ENCODE assay signal across 8 mouse cellular contexts in genomic region chr8:105851651-105852143, GRCm38 (mm10). TPM values are rescaled to one million over a fixed set of nuclear protein-coding genes. Genes with fewer than 3 reads are reported as not detected.
A peak's percentile ranks its signal among the peaks of the same experiment; 100 is the strongest.
DNase-seq lines count a peak whose midpoint lies in the region; ATAC-seq and TF ChIP-seq lines count a peak whose summit lies in the region.

No protein-coding gene starts in this region.

- ATAC-seq in heart, embryonic 15.5 days (replicated peaks; ENCODE audit: insufficient number of reproducible peaks, insufficient read depth, low FRiP score, low read depth), result peak; percentile 63; the same call in 1 of the 2 replicates
- peak; percentile 63 for ATAC-seq in liver, embryonic 14.5 days (ENCODE audit: insufficient read depth)
- peak; percentile 82 for ATAC-seq in stomach, embryonic 16.5 days (ENCODE audit: insufficient read depth, low FRiP score)

- peaks cover 69% of the 10 kb centered on the region for H3K4me1 ChIP-seq in E14TG2a.4 (replicated peaks; ENCODE audit: low read depth, low read length)
- peaks cover 34% of the 10 kb centered on the region for H3K4me1 ChIP-seq in forebrain, embryonic 10.5 days
- peaks cover 27% of the 10 kb centered on the region for H3K4me1 ChIP-seq in heart, embryonic 15.5 days (replicated peaks)
- peaks cover 13 to 18% of the 10 kb centered on the region in 2 experiments for H3K4me1 ChIP-seq in liver, embryonic 14.5 days (replicated peaks; ENCODE audit: control insufficient read depth in 2 of 2, insufficient read depth in 2 of 2, low read length in 1 of 2)
- peaks cover 14% of the 10 kb centered on the region for H3K4me1 ChIP-seq in stomach, embryonic 16.5 days (ENCODE audit: control insufficient read depth, insufficient read depth, low read length)

- peak overlapping the region; percentile 86 for H3K27ac ChIP-seq in forebrain, embryonic 10.5 days
- H3K27ac ChIP-seq in heart, embryonic 15.5 days, result peak overlapping the region; percentile 68
- H3K27ac ChIP-seq in liver, embryonic 14.5 days, result peak overlapping the region; percentile 84
- peak overlapping the region; percentile 85 for H3K27ac ChIP-seq in stomach, embryonic 16.5 days (ENCODE audit: low read length)

- peak overlapping the region; percentile 97 for H3K4me3 ChIP-seq in E14TG2a.4 (replicated peaks; ENCODE audit: low read length)
- peak overlapping the region; percentile 81 for H3K4me3 ChIP-seq in forebrain, embryonic 10.5 days
- H3K4me3 ChIP-seq in heart, embryonic 15.5 days, result peak overlapping the region; percentile 69
- H3K4me3 ChIP-seq in liver, embryonic 14.5 days (ENCODE audit: insufficient read depth in 1 of 2, low read depth in 2 of 2, low read length in 2 of 2), result peak overlapping the region; percentile 69 to 76
- peak overlapping the region; percentile 94 for H3K4me3 ChIP-seq in stomach, embryonic 16.5 days (replicated peaks; ENCODE audit: low read length)

- no peaks in the 10 kb centered on the region; the same call in 1 of the 2 replicates for H3K27me3 ChIP-seq in E14TG2a.4 (ENCODE audit: insufficient read depth, low read length)
- H3K27me3 ChIP-seq in forebrain, embryonic 10.5 days (ENCODE audit: poor library complexity, severe bottlenecking), result no peaks in the 10 kb centered on the region
- no peaks in the 10 kb centered on the region for H3K27me3 ChIP-seq in heart, embryonic 15.5 days
- no peaks in the 10 kb centered on the region for H3K27me3 ChIP-seq in liver, embryonic 14.5 days (ENCODE audit: control insufficient read depth, insufficient read depth, low read length)
- no peaks in the 10 kb centered on the region for H3K27me3 ChIP-seq in stomach, embryonic 16.5 days (ENCODE audit: control insufficient read depth, insufficient read depth, low read length)

- peak overlapping the region; percentile 70 for H3K9ac ChIP-seq in heart, embryonic 15.5 days
- peak overlapping the region; percentile 75 for H3K9ac ChIP-seq in liver, embryonic 14.5 days (replicated peaks)
- H3K9ac ChIP-seq in stomach, embryonic 16.5 days (ENCODE audit: low read length), result peak overlapping the region; percentile 90

- H3K9me3 ChIP-seq in E14TG2a.4 (ENCODE audit: low read length), result no peaks in the 10 kb centered on the region
- H3K9me3 ChIP-seq in forebrain, embryonic 10.5 days, result no peaks in the 10 kb centered on the region
- no peaks in the 10 kb centered on the region for H3K9me3 ChIP-seq in heart, embryonic 15.5 days (replicated peaks)
- no peaks in the 10 kb centered on the region for H3K9me3 ChIP-seq in liver, embryonic 14.5 days (ENCODE audit: control insufficient read depth, low read length)
- H3K9me3 ChIP-seq in stomach, embryonic 16.5 days (replicated peaks; ENCODE audit: control insufficient read depth, low read length), result no peaks in the 10 kb centered on the region

- H3K36me3 ChIP-seq in E14TG2a.4 (ENCODE audit: insufficient read depth, low read length), result peaks cover 43% of the 10 kb centered on the region
- H3K36me3 ChIP-seq in forebrain, embryonic 10.5 days (replicated peaks), result peaks cover 33% of the 10 kb centered on the region
- H3K36me3 ChIP-seq in heart, embryonic 15.5 days, result peaks cover 26% of the 10 kb centered on the region
- H3K36me3 ChIP-seq in liver, embryonic 14.5 days (replicated peaks; ENCODE audit: control insufficient read depth, insufficient read depth, low read depth), result peaks cover 18% of the 10 kb centered on the region
- H3K36me3 ChIP-seq in stomach, embryonic 16.5 days (ENCODE audit: control insufficient read depth, insufficient read depth, low read length), result 0 out of 2 replicates have a peak, but pooled peaks cover 7% of the 10 kb centered on the region

- peak; percentile 62 for TF ChIP-seq EP300 in liver, embryonic 14.5 days (IDR thresholded peaks at IDR 0.05; ENCODE audit: low read depth)

- H3K4me2 ChIP-seq in heart, embryonic 15.5 days, result peak overlapping the region; percentile 75
- peak overlapping the region; percentile 74 for H3K4me2 ChIP-seq in liver, embryonic 14.5 days (ENCODE audit: low read depth)
- peak overlapping the region; percentile 81 for H3K4me2 ChIP-seq in stomach, embryonic 16.5 days (ENCODE audit: low read depth, low read length)

- peak; percentile 90 for DNase-seq in c-Kit-positive CD71-negative TER-119-negative erythroid progenitor cells, embryonic 14.5 days (ENCODE audit: low read depth)
- DNase-seq in forebrain, embryonic 10.5 days (ENCODE audit: extremely low spot score, low spot score), result peak; percentile 91
- peak; percentile 93 for DNase-seq in kidney, postnatal 14 days
- DNase-seq in liver, embryonic 14.5 days (ENCODE audit: low read depth in 3 of 3, low spot score in 3 of 3), result peak; percentile 82 to 84 (median 83)
- peak; percentile 88 for DNase-seq in neural tube, embryonic 10.5 days (ENCODE audit: extremely low spot score, low spot score)

- TF ChIP-seq CTCF in E14TG2a.4 (conservative IDR thresholded peaks at IDR 0.05; ENCODE audit: low read length), result no peak
- no peak for TF ChIP-seq CTCF in liver, embryonic 14.5 days (IDR thresholded peaks at IDR 0.05; ENCODE audit: low read depth)

- under 1% methylated on average over 34 of the region's 34 CpGs for WGBS in forebrain, embryonic 10.5 days
- WGBS in heart, embryonic 15.5 days, result under 1% methylated on average over 34 of the region's 34 CpGs
- WGBS in liver, embryonic 14.5 days (ENCODE audit: insufficient replicate concordance), result under 1% methylated on average over 34 of the region's 34 CpGs
- under 1% methylated on average over 34 of the region's 34 CpGs for WGBS in stomach, embryonic 16.5 days

RNA-seq across cellular contexts. Expression of gene Cenpt, which starts 1.4 kb away (rescaled TPM):
- polyA plus RNA-seq in forebrain, embryonic 10.5 days (2016; fragmentation: Nextera tagmentation; extraction: Ambion mirVana), result 49.5 and 57.9 TPM in 2 replicates
- polyA plus RNA-seq in heart, embryonic 15.5 days (2015; fragmentation: Nextera tagmentation; extraction: Ambion mirVana), result 30.1 and 36.8 TPM in 2 replicates
- 24.6 and 25.4 TPM in 2 replicates for polyA plus RNA-seq in liver, embryonic 14.5 days (2012; rRNA removed)
- polyA plus RNA-seq in liver, embryonic 14.5 days (2014; fragmentation: Nextera tagmentation; extraction: Ambion mirVana), result 15.0 and 18.2 TPM in 2 replicates
- 39.4 and 41.0 TPM in 2 replicates for polyA plus RNA-seq in stomach, embryonic 16.5 days (2015; fragmentation: Nextera tagmentation; extraction: Ambion mirVana)

RNA-seq across cellular contexts. Expression of gene Thap11, which starts 3.2 kb away (rescaled TPM):
- 80.2 and 81.3 TPM in 2 replicates for polyA plus RNA-seq in forebrain, embryonic 10.5 days (2016; fragmentation: Nextera tagmentation; extraction: Ambion mirVana)
- 44.7 and 52.5 TPM in 2 replicates for polyA plus RNA-seq in heart, embryonic 15.5 days (2015; fragmentation: Nextera tagmentation; extraction: Ambion mirVana)
- polyA plus RNA-seq in liver, embryonic 14.5 days (2012; rRNA removed), result 26.2 TPM in 2 replicates
- 25.5 and 29.5 TPM in 2 replicates for polyA plus RNA-seq in liver, embryonic 14.5 days (2014; fragmentation: Nextera tagmentation; extraction: Ambion mirVana)
- polyA plus RNA-seq in stomach, embryonic 16.5 days (2015; fragmentation: Nextera tagmentation; extraction: Ambion mirVana), result 49.3 and 54.5 TPM in 2 replicates

RNA-seq across cellular contexts. Expression of gene Nutf2, which starts 8.7 kb away (rescaled TPM):
- polyA plus RNA-seq in forebrain, embryonic 10.5 days (2016; fragmentation: Nextera tagmentation; extraction: Ambion mirVana), result 394 and 447 TPM in 2 replicates
- 154 and 173 TPM in 2 replicates for polyA plus RNA-seq in heart, embryonic 15.5 days (2015; fragmentation: Nextera tagmentation; extraction: Ambion mirVana)
- 40.5 and 83.2 TPM in 2 replicates for polyA plus RNA-seq in liver, embryonic 14.5 days (2012; rRNA removed)
- polyA plus RNA-seq in liver, embryonic 14.5 days (2014; fragmentation: Nextera tagmentation; extraction: Ambion mirVana), result 139 TPM in 2 replicates
- 140 and 208 TPM in 2 replicates for polyA plus RNA-seq in stomach, embryonic 16.5 days (2015; fragmentation: Nextera tagmentation; extraction: Ambion mirVana)

RNA-seq across cellular contexts. Expression of gene Tsnaxip1, which starts 24.2 kb away (rescaled TPM):
- 0.06 and 0.07 TPM in 2 replicates for polyA plus RNA-seq in forebrain, embryonic 10.5 days (2016; fragmentation: Nextera tagmentation; extraction: Ambion mirVana)
- polyA plus RNA-seq in heart, embryonic 15.5 days (2015; fragmentation: Nextera tagmentation; extraction: Ambion mirVana), result 0.06 and 0.29 TPM in 2 replicates
- polyA plus RNA-seq in liver, embryonic 14.5 days (2012; rRNA removed), result 0.04 and 0.06 TPM in 2 replicates
- 0.06 TPM in 1 of 2 replicates, not detected in the other for polyA plus RNA-seq in liver, embryonic 14.5 days (2014; fragmentation: Nextera tagmentation; extraction: Ambion mirVana)
- 0.10 and 0.18 TPM in 2 replicates for polyA plus RNA-seq in stomach, embryonic 16.5 days (2015; fragmentation: Nextera tagmentation; extraction: Ambion mirVana)

RNA-seq across cellular contexts. Expression of gene Ranbp10, which starts 24.5 kb away (rescaled TPM):
- 9.5 and 11.1 TPM in 2 replicates for polyA plus RNA-seq in forebrain, embryonic 10.5 days (2016; fragmentation: Nextera tagmentation; extraction: Ambion mirVana)
- 8.1 and 11.0 TPM in 2 replicates for polyA plus RNA-seq in heart, embryonic 15.5 days (2015; fragmentation: Nextera tagmentation; extraction: Ambion mirVana)
- polyA plus RNA-seq in liver, embryonic 14.5 days (2012; rRNA removed), result 57.2 and 60.6 TPM in 2 replicates
- 37.0 and 42.0 TPM in 2 replicates for polyA plus RNA-seq in liver, embryonic 14.5 days (2014; fragmentation: Nextera tagmentation; extraction: Ambion mirVana)
- polyA plus RNA-seq in stomach, embryonic 16.5 days (2015; fragmentation: Nextera tagmentation; extraction: Ambion mirVana), result 13.7 and 14.1 TPM in 2 replicates

Comparison
In these comparisons a context has a peak if more than half of its experiments do, and no peak if none do; other contexts are left out.
1. Peak in every context shown above with its lines: DNase-seq, ATAC-seq, H3K4me3 ChIP-seq and H3K27ac ChIP-seq.